Mouse (Mus musculus) small intestine, adult 2 months (tissue): ENCODE results near the gene Tmem79.

ENCODE experiments used
- CTCF ChIP-seq: fragments of 200-500 bp; IDR thresholded peaks from 2 replicates; pipeline ENCODE4 v1.5.1; 2012; ENCODE audit warnings: low read depth, mild to moderate bottlenecking, control low read depth, inconsistent platforms, low read length, moderate library complexity, mixed read lengths; ENCODE audit not compliant: insufficient replicate concordance, insufficient read length; ENCODE audit errors: extremely low read depth
- POLR2A ChIP-seq: fragments of 200-500 bp; IDR thresholded peaks from 2 replicates; pipeline ENCODE4 v1.6.1; 2012; ENCODE audit warnings: low read depth, mild to moderate bottlenecking, control low read depth, inconsistent platforms, low read length, moderate library complexity

- TF ChIP-seq CTCF: no peak
- no peak for TF ChIP-seq POLR2A
Measured at GRCm38 (mm10) chr3:88361096-88361495, 25.1 kb upstream of the Tmem79 start.
